Mouse (Mus musculus): ENCODE measurements at regions not wholly inside any gene's neighbourhood (a gene's known extent, or its start where the extent isn't known, plus 50 kb on each side); places are given as distances from the start of the nearest gene placed in this dataset.

DNA sequence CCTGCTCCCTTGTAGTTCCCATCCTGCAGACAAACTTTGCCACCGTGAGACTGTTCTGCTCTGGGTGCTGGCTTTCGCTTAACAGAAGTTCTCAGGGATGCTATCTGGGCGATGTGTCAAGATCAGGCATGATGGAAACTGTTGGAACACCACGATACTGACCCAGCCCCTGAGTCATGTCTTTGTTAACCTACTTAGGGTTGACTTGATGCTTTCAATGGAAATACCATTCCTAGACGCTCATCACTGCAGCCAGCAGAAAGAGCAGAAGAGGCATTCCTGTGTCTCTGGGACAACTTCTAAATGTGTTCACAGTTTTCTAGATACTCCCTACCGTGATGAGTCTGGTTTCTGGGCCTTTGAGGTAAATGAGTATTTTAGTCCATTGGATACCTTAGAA, 108.2 kb upstream of the H2al1a start:
- TF ChIP-seq CTCF (IDR thresholded peaks at IDR 0.05), result no peak
- no peak for TF ChIP-seq POLR2A (IDR thresholded peaks at IDR 0.05; ENCODE audit: insufficient read depth, low read depth, low read length)

All from heart, adult 2 months (tissue).